Mouse (Mus musculus) heart, embryonic 14.5 days (tissue): ENCODE results near the gene Emg1. TPM values are rescaled to one million over a fixed set of nuclear protein-coding genes. Genes with fewer than 3 reads are reported as not detected.

ENCODE experiments used
- ATAC-seq: fragments of 200-750 bp; cut with Nextera tagmentation; 2 replicates; pipeline ENCODE4 v1.8.0; 2017; ENCODE audit warnings: low read depth, moderate TSS enrichment; ENCODE audit not compliant: insufficient number of reproducible peaks, insufficient read depth, low FRiP score
- H3K27ac ChIP-seq, 2 experiments: fragments of 200-500 bp in 1 of 2; fragments of 300-500 bp in 1 of 2; sonication (generic) in 1 of 2; replicated peaks in 1 of 2; 2 replicates each; pipeline ENCODE4 v1.5.1; 2012 to 2014; ENCODE audit warnings: low read depth in 2 of 2, low read length in 2 of 2, control low read depth in 1 of 2, mild to moderate bottlenecking in 1 of 2, mixed read lengths in 1 of 2; ENCODE audit not compliant: control insufficient read depth in 1 of 2, insufficient read depth in 1 of 2
- H3K27me3 ChIP-seq: fragments of 300-500 bp; sonication (generic); 2 replicates; pipeline ENCODE4 v1.6.1; 2014; ENCODE audit warnings: mild to moderate bottlenecking, low read length, control low read depth; ENCODE audit not compliant: control insufficient read depth, insufficient read depth
- H3K36me3 ChIP-seq: fragments of 300-500 bp; sonication (generic); 2 replicates; pipeline ENCODE4 v1.6.1; 2014; ENCODE audit warnings: mild to moderate bottlenecking, control low read depth, low read length, mixed read lengths; ENCODE audit not compliant: control insufficient read depth, insufficient read depth
- H3K4me1 ChIP-seq, 2 experiments: fragments of 200-500 bp in 1 of 2; fragments of 300-500 bp in 1 of 2; sonication (generic) in 1 of 2; 2 replicates each; pipeline ENCODE4 v1.6.1; 2012 to 2014; ENCODE audit warnings: low read length in 2 of 2, control low read depth in 1 of 2, mixed read lengths in 1 of 2; ENCODE audit not compliant: control insufficient read depth in 2 of 2, insufficient read depth in 2 of 2
- H3K4me2 ChIP-seq: fragments of 300-500 bp; sonication (generic); 2 replicates; pipeline ENCODE4 v1.6.1; 2014; ENCODE audit warnings: mild to moderate bottlenecking, low read length
- H3K4me3 ChIP-seq, 2 experiments: fragments of 200-500 bp in 1 of 2; fragments of 300-500 bp in 1 of 2; sonication (generic) in 1 of 2; 2 replicates each; pipeline ENCODE4 v1.5.1; 2012 to 2014; ENCODE audit warnings: low read length in 2 of 2, mild to moderate bottlenecking in 2 of 2, control low read depth in 1 of 2, low read depth in 1 of 2, moderate library complexity in 1 of 2; ENCODE audit not compliant: control insufficient read depth in 1 of 2, insufficient read depth in 1 of 2
- H3K9ac ChIP-seq: fragments of 300-500 bp; sonication (generic); 2 replicates; pipeline ENCODE4 v1.6.1; 2014; ENCODE audit warnings: mild to moderate bottlenecking, low read length
- H3K9me3 ChIP-seq: fragments of 300-500 bp; sonication (generic); 2 replicates; pipeline ENCODE4 v1.6.1; 2016; ENCODE audit warnings: low read length, control low read depth; ENCODE audit not compliant: control insufficient read depth
- WGBS: fragments of 180-500 bp; shearing (Covaris S2); extraction: QIAGEN DNeasy Blood & Tissue Kit; methylation state at CpG from one replicate; pipeline ENCODE4 v1.1.7; 2014; 5-methylcytosine and 5-hydroxymethylcytosine counted together
- polyA plus RNA-seq: library from polyadenylated mRNA; unstranded; fragments of >200 nt; fragmentation: Nextera tagmentation; extraction: Ambion mirVana; gene quantifications from 2 replicates; pipeline ENCODE4 v1.2.1, GENCODE M21; 2014

Gene Emg1
- polyA plus RNA-seq, 1 experiment from 2014 or later, result 117 TPM

- peak overlapping the region; percentile 88 for H3K4me2 ChIP-seq
- peaks cover 9 to 28% of the 10 kb centered on the region in 2 experiments for H3K4me1 ChIP-seq
- peaks cover 33% of the 10 kb centered on the region for H3K36me3 ChIP-seq
- H3K27ac ChIP-seq, result peak overlapping the region; percentile 95 to 99
- H3K9ac ChIP-seq, result peak overlapping the region; percentile 91
- H3K27me3 ChIP-seq, result no peaks in the 10 kb centered on the region
- peak; percentile 13; the same call in 1 of the 2 replicates for ATAC-seq
- H3K9me3 ChIP-seq, result no peaks in the 10 kb centered on the region
- under 1% methylated on average over 29 of the region's 29 CpGs for WGBS
- H3K4me3 ChIP-seq, result peak overlapping the region; percentile 58 to 66
Measured at GRCm38 (mm10) chr6:124740211-124740887, 28.4 kb upstream of the Emg1 start.

GRCm38 (mm10) chr6:124739231-124739796 lies 27.3 kb upstream of the Emg1 start:
- Histone ChIP-seq H3K9me3 (no peaks in the 10 kb centered on the region), H3K4me2 (no peak overlapping the region), H3K27me3 (no peaks in the 10 kb centered on the region), H3K27ac (no peak overlapping the region), H3K4me3 (no peak overlapping the region), H3K4me1 (peaks cover 9 to 22% of the 10 kb centered on the region in 2 experiments), H3K36me3 (peaks cover 24% of the 10 kb centered on the region), H3K9ac (no peak overlapping the region)
- no peak for ATAC-seq
- 82% methylated on average over 10 of the region's 10 CpGs for WGBS

- H3K4me3 ChIP-seq, result no peak within 1 kb of the TSS
- H3K4me1 ChIP-seq, result peaks cover 9 to 22% of the 10 kb centered on the region in 2 experiments
- no peak for ATAC-seq
- no peak within 1 kb of the TSS for H3K27ac ChIP-seq
- no peaks in the 10 kb centered on the region for H3K27me3 ChIP-seq
- peaks cover 16% of the 10 kb centered on the region for H3K36me3 ChIP-seq
- peak within 1 kb of the TSS; percentile 42; the same call in 1 of the 2 replicates for H3K9ac ChIP-seq
- H3K4me2 ChIP-seq, result 0 out of 2 replicates have a peak within 1 kb of the TSS, but pooled peaks have one; percentile 8
- WGBS, result 28% methylated on average over 15 of the region's 15 CpGs
- H3K9me3 ChIP-seq, result no peaks in the 10 kb centered on the region
Measured at GRCm38 (mm10) chr6:124738511-124739023, 26.6 kb upstream of the Emg1 start, which contains the start of gene Ptpn6. Ptpn6 (minus strand) TSS chr6:124738714.

- no peak overlapping the region for H3K27ac ChIP-seq
- H3K36me3 ChIP-seq, result 0 out of 2 replicates have a peak, but pooled peaks cover 3% of the 10 kb centered on the region
- peaks cover 11 to 22% of the 10 kb centered on the region in 2 experiments for H3K4me1 ChIP-seq
- ATAC-seq, result no peak
- no peaks in the 10 kb centered on the region for H3K27me3 ChIP-seq
- no peaks in the 10 kb centered on the region for H3K9me3 ChIP-seq
- H3K4me2 ChIP-seq, result no peak overlapping the region
- H3K9ac ChIP-seq, result no peak overlapping the region
- WGBS, result 86% methylated on average over 11 of the region's 11 CpGs
- no peak overlapping the region for H3K4me3 ChIP-seq
Measured at GRCm38 (mm10) chr6:124737040-124737439, 25.1 kb upstream of the Emg1 start.

GRCm38 (mm10) chr6:124734417-124734816 lies 22.4 kb upstream of the Emg1 start:
- no peaks in the 10 kb centered on the region for H3K27me3 ChIP-seq
- ATAC-seq, result no peak
- peaks cover 6 to 9% of the 10 kb centered on the region in 2 experiments; a peak in 3 of 4 replicates for H3K4me1 ChIP-seq
- no peak overlapping the region for H3K27ac ChIP-seq
- 87% methylated on average over 3 of the region's 3 CpGs for WGBS
- 0 out of 2 replicates have a peak, but pooled peaks cover 3% of the 10 kb centered on the region for H3K36me3 ChIP-seq
- no peak overlapping the region for H3K4me3 ChIP-seq
- H3K9me3 ChIP-seq, result no peaks in the 10 kb centered on the region
- H3K4me2 ChIP-seq, result no peak overlapping the region
- H3K9ac ChIP-seq, result no peak overlapping the region

- Histone ChIP-seq H3K27ac (0 out of 4 replicates have a peak overlapping the region, but pooled peaks of 1 of the 2 experiments have one; percentile 3), H3K4me3 (no peak overlapping the region; a peak in 1 of 4 replicates), H3K9me3 (no peaks in the 10 kb centered on the region), H3K4me2 (no peak overlapping the region), H3K36me3 (no peaks in the 10 kb centered on the region), H3K4me1 (0 out of 4 replicates have a peak, but pooled peaks cover 0 to 2% of the 10 kb centered on the region in 2 experiments), H3K9ac (no peak overlapping the region), H3K27me3 (no peaks in the 10 kb centered on the region)
- WGBS, result 56% methylated on average over 19 of the region's 19 CpGs
- ATAC-seq, result 0 out of 2 replicates have a peak, but pooled peaks have one; percentile 15
Measured at GRCm38 (mm10) chr6:124732476-124733370, 20.7 kb upstream of the Emg1 start.

GRCm38 (mm10) chr6:124731038-124731437 lies 19.1 kb upstream of the Emg1 start:
- 83% methylated on average over 7 of the region's 7 CpGs for WGBS
- H3K4me3 ChIP-seq, result no peak overlapping the region
- H3K27ac ChIP-seq, result no peak overlapping the region
- no peaks in the 10 kb centered on the region for H3K9me3 ChIP-seq
- no peak overlapping the region for H3K4me2 ChIP-seq
- ATAC-seq, result no peak
- no peaks in the 10 kb centered on the region for H3K27me3 ChIP-seq
- H3K9ac ChIP-seq, result no peak overlapping the region
- no peaks in the 10 kb centered on the region for H3K36me3 ChIP-seq
- 0 out of 4 replicates have a peak, but pooled peaks cover 0 to 2% of the 10 kb centered on the region in 2 experiments for H3K4me1 ChIP-seq
